Mouse (Mus musculus) midbrain, embryonic 16.5 days (tissue): ENCODE measurements around the gene Iqschfp. TPM values are rescaled to one million over a fixed set of nuclear protein-coding genes. Genes with fewer than 3 reads are reported as not detected.

ENCODE experiments used
- ATAC-seq: fragments of 200-750 bp; cut with Nextera tagmentation; 2 replicates; pipeline ENCODE4 v1.8.0; 2017; ENCODE audit warnings: moderate TSS enrichment
- H3K27ac ChIP-seq: fragments of 300-500 bp; sonication (generic); 2 replicates; pipeline ENCODE4 v1.5.1; 2014; ENCODE audit warnings: mild to moderate bottlenecking, low read length, mixed read lengths
- H3K27me3 ChIP-seq: fragments of 300-500 bp; sonication (generic); 2 replicates; pipeline ENCODE4 v1.6.1; 2014; ENCODE audit warnings: low read depth, low read length, mixed read lengths; ENCODE audit not compliant: control insufficient read depth, insufficient read depth
- H3K36me3 ChIP-seq: fragments of 300-500 bp; sonication (generic); 2 replicates; pipeline ENCODE4 v1.6.1; 2014; ENCODE audit warnings: mild to moderate bottlenecking, low read length, moderate library complexity, mixed read lengths; ENCODE audit not compliant: control insufficient read depth, insufficient read depth
- H3K4me1 ChIP-seq: fragments of 300-500 bp; sonication (generic); 2 replicates; pipeline ENCODE4 v1.6.1; 2014; ENCODE audit warnings: mild to moderate bottlenecking, low read length, mixed read lengths; ENCODE audit not compliant: control insufficient read depth, insufficient read depth
- H3K4me2 ChIP-seq: fragments of 300-500 bp; sonication (generic); 2 replicates; pipeline ENCODE4 v1.6.1; 2014; ENCODE audit warnings: mild to moderate bottlenecking, low read length, mixed read lengths
- H3K4me3 ChIP-seq: fragments of 300-500 bp; sonication (generic); 2 replicates; pipeline ENCODE4 v1.5.1; 2014; ENCODE audit warnings: low read depth, mild to moderate bottlenecking, low read length, moderate library complexity, mixed read lengths
- H3K9ac ChIP-seq: fragments of 300-500 bp; sonication (generic); 2 replicates; pipeline ENCODE4 v1.6.1; 2014; ENCODE audit warnings: low read depth, low read length, mixed read lengths
- H3K9me3 ChIP-seq: fragments of 300-500 bp; sonication (generic); replicated peaks from 2 replicates; pipeline ENCODE4 v1.6.1; 2014; ENCODE audit warnings: mild to moderate bottlenecking, low read length, mixed read lengths; ENCODE audit not compliant: control insufficient read depth, poor library complexity, severe bottlenecking
- WGBS: fragments of 180-500 bp; shearing (Covaris S2); extraction: QIAGEN DNeasy Blood & Tissue Kit; methylation state at CpG from one replicate; pipeline ENCODE4 v1.1.7; 2014; 5-methylcytosine and 5-hydroxymethylcytosine counted together
- polyA plus RNA-seq: library from polyadenylated mRNA; unstranded; fragments of >200 nt; fragmentation: Nextera tagmentation; extraction: Ambion mirVana; gene quantifications from 2 replicates; pipeline ENCODE4 v1.2.1, GENCODE M21; 2015

Gene Iqschfp
- polyA plus RNA-seq, result 6.1 and 6.7 TPM in 2 replicates

DNA sequence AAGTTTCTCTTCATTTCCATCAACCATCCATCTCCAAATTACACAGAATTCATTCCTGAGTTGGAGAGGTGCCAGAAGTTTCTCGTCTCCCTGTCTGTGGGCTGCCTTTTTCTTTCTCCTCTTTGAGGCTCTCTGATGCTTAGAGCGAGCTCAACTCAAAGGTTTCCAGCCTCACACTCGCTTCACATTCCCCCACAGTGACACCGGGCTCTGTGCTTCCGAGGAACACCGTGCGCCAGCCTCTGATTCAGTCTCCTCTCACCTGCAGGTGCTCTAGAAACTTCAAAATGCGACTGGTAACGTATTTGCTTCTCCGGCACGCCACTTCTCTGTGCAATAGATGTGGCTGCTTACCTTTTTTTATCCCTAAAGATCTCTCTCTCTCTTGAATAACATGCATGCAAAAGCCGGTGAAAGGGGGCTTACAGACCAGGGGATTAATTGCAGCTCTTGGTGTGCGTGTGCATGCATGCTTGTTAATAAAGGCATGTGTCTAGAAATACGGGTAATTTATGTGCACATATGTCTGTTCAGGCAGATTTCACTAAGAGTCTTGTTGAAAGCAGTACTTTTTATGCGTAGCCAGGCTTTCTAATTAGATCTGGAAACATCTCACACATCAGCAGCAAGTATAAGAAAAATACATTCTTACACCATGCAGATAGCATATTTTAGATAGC is at the start of gene Iqschfp, which contains the start of gene Iqcj:
Gene Iqschfp (plus strand): TSS at position 207 of the 680 bp plus-strand sequence.
Gene Iqcj (plus strand): TSS at position 195 of the 680 bp plus-strand sequence.
- Histone ChIP-seq H3K4me1 (peaks cover 5% of the 10 kb centered on the region; the same call in 1 of the 2 replicates), H3K4me3 (peak within 1 kb of the TSS; percentile 37), H3K36me3 (no peaks in the 10 kb centered on the region), H3K4me2 (peak within 1 kb of the TSS; percentile 59), H3K27me3 (no peaks in the 10 kb centered on the region), H3K27ac (peak within 1 kb of the TSS; percentile 75), H3K9ac (peak within 1 kb of the TSS; percentile 59), H3K9me3 (no peaks in the 10 kb centered on the region)
- WGBS, result 13% methylated on average over 15 of the region's 15 CpGs
- peak; percentile 80 for ATAC-seq

DNA sequence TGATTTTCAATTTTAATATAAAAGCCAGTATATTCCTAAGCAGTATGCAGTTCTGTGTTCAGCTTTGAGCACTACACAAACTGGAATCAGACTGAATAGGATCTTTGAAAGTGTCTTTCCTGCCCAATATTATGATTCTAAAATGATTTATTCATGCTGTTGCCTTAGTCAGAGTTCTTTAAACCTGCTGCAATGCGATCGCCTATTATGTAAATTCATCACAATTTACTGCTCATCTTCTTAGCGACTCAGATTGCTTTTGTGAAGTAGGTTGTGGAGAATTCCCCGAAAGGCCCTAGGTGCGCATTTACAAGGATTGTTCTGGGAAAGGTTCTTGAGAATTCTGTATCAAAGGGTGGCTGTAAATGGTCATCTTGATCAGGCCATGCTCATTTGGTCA is 39.6 kb upstream of the Iqschfp start:
- H3K27ac ChIP-seq, result no peak overlapping the region
- no peak overlapping the region for H3K4me3 ChIP-seq
- H3K4me1 ChIP-seq, result peaks cover 2% of the 10 kb centered on the region; the same call in 1 of the 2 replicates
- no peaks in the 10 kb centered on the region for H3K36me3 ChIP-seq
- no peak overlapping the region for H3K9ac ChIP-seq
- 69% methylated on average over 5 of the region's 5 CpGs for WGBS
- ATAC-seq, result no peak
- H3K27me3 ChIP-seq, result no peaks in the 10 kb centered on the region
- no peak overlapping the region for H3K4me2 ChIP-seq
- H3K9me3 ChIP-seq, result no peaks in the 10 kb centered on the region

DNA sequence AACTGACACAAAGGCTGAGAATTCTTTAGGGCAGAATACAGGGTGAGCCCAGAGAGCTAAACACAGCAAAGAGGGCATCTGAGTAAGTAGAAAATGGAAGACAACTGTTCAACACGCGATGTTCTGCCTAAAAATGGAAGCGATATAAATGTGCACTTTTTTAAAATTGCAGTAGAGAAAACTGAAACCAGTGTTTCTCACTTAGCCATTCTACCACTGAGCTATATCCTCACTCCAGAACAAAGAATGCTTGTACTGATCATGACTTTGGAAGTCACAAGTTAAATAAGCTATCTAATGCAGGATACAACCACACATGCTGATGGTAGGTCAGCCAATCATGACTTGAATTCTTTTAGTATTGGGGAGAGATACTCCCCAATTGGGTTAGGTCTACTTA is 30.5 kb upstream of the Iqschfp start:
- H3K9me3 ChIP-seq, result no peaks in the 10 kb centered on the region
- H3K4me1 ChIP-seq, result no peaks in the 10 kb centered on the region
- H3K4me3 ChIP-seq, result no peak overlapping the region
- no peak overlapping the region for H3K27ac ChIP-seq
- 87% methylated on average over 3 of the region's 3 CpGs for WGBS
- H3K4me2 ChIP-seq, result no peak overlapping the region
- ATAC-seq, result no peak
- no peak overlapping the region for H3K9ac ChIP-seq
- no peaks in the 10 kb centered on the region for H3K36me3 ChIP-seq
- H3K27me3 ChIP-seq, result no peaks in the 10 kb centered on the region

DNA sequence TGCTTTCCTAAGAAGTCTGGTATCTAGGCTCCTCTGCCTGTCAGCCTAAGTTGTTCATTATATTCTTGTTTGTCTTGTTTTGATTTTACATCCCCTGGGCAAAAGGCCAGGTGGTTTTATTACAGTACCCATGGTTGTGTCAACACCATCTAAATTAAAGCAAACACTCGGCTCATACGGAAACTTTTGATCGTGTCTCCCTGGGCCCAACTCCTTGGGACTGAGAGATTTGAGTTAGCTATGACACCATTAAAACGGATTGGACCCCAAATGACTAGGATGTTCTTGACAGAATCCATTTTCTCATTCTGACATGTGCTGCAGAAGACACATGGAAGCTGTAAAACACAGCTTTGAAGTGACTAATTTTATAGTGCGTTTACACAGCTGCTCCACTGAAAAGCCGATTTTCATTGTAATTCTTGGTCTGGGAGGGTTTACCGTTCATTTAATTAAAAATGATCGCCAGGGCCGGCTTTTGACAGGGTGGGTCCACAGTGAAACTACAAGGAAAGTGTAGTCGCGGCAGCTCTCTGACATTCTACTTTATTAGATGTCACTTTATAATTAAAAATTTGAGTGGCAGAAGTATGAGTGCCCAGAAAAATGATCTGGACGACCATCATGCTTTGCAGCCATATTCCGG is 24.5 kb upstream of the Iqschfp start:
- peak; percentile 54 for ATAC-seq
- H3K4me2 ChIP-seq, result no peak overlapping the region
- no peak overlapping the region for H3K4me3 ChIP-seq
- no peaks in the 10 kb centered on the region for H3K27me3 ChIP-seq
- 62% methylated on average over 13 of the region's 13 CpGs for WGBS
- no peak overlapping the region for H3K27ac ChIP-seq
- H3K9ac ChIP-seq, result no peak overlapping the region
- no peaks in the 10 kb centered on the region for H3K4me1 ChIP-seq
- H3K36me3 ChIP-seq, result no peaks in the 10 kb centered on the region
- H3K9me3 ChIP-seq, result no peaks in the 10 kb centered on the region

DNA sequence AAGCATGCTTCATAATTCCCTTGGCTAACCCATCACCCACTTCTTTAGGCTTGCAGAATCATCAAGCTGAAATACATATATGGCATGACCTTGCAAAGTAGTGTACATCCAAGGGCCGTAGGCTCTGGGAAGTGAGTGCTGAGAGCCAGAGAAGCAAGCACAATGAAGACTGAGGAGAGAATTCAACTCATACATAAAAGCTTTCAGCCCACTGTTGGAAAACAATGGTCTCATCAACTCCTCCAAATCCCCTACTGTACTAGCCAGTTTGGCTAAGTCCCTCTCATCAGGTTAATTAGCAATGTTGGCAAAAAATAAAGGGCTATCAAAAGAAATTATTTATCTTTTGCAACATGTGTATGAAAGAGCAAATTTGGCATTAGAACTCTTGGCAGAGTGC is 22.6 kb upstream of the Iqschfp start:
- 70% methylated on average over 1 of the region's 1 CpGs for WGBS
- H3K9ac ChIP-seq, result no peak overlapping the region
- H3K27ac ChIP-seq, result no peak overlapping the region
- H3K4me1 ChIP-seq, result no peaks in the 10 kb centered on the region
- no peak overlapping the region for H3K4me2 ChIP-seq
- H3K27me3 ChIP-seq, result no peaks in the 10 kb centered on the region
- H3K9me3 ChIP-seq, result no peaks in the 10 kb centered on the region
- no peak for ATAC-seq
- no peaks in the 10 kb centered on the region for H3K36me3 ChIP-seq
- no peak overlapping the region for H3K4me3 ChIP-seq

DNA sequence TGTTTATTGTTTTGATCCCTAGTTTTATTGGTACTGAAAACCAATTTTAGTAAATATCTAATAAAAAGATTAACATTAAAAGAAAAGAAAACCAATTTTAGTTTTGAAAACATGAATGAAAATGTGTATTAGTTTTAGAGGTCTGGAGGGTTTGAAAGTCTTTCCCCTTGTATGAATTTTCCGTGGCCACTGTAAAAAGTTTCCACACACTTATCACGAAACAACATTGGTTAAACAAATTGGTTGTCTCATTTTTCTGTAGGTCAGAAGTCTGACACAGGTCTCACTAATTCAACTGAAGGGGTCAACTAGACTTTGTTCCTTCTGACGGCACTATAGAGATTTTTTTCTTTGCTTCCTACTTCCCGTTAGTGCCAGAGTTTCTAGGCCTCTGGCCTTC is 14.8 kb upstream of the Iqschfp start:
- H3K27ac ChIP-seq, result no peak overlapping the region
- no peak overlapping the region for H3K9ac ChIP-seq
- WGBS, result 88% methylated on average over 4 of the region's 4 CpGs
- no peak overlapping the region for H3K4me2 ChIP-seq
- no peak overlapping the region for H3K4me3 ChIP-seq
- no peaks in the 10 kb centered on the region for H3K36me3 ChIP-seq
- H3K9me3 ChIP-seq, result no peaks in the 10 kb centered on the region
- ATAC-seq, result no peak
- H3K27me3 ChIP-seq, result no peaks in the 10 kb centered on the region
- no peaks in the 10 kb centered on the region for H3K4me1 ChIP-seq

DNA sequence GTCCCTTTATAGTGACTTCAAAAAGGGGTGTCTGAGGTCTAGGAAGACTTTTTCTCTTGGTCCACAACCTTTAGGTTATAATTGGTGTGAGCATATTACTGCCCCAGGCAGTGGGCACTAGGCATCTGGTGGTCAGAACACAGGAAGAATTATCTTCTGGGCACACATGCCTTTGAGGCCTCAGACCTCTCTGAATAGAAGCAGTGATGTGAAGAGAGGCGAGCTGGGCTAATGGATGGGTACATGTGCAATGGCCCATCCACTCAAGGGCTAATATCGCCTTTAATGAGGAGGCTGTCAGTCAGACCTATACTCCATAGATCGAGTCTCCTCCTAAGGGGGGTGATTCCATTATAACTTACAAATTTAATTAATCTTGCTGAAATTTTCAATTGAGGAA is 7.7 kb upstream of the Iqschfp start:
- no peak for ATAC-seq
- no peak overlapping the region for H3K4me2 ChIP-seq
- 47% methylated on average over 3 of the region's 3 CpGs for WGBS

DNA sequence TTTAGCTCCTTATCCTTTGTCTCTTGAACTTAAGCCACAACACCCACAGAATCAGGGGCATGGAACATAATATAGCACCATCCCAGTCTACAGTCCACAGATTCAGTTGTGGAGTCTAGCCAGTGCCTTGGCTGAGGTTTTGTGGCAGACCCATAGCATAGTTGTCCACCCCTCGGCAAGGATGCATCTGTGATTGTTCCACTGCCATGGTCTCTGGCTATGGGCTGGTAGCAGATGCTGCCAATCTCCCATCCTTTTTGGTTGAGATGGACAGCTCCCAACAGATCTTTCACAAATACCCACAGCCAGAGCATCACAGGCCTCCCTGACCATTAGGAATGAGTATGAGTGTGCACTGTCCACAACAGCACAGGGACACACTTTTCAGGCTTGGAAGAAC is 5.9 kb upstream of the Iqschfp start:
- Histone ChIP-seq H3K9ac (no peak overlapping the region), H3K4me1 (peaks cover 6% of the 10 kb centered on the region; the same call in 1 of the 2 replicates), H3K36me3 (no peaks in the 10 kb centered on the region), H3K27me3 (no peaks in the 10 kb centered on the region), H3K4me2 (no peak overlapping the region), H3K9me3 (no peaks in the 10 kb centered on the region), H3K4me3 (no peak overlapping the region), H3K27ac (no peak overlapping the region)
- WGBS, result 79% methylated on average over 1 of the region's 1 CpGs
- ATAC-seq, result no peak

More for the DNA sequence above, 7.7 kb upstream of the Iqschfp start:
- no peak overlapping the region for H3K4me3 ChIP-seq
- no peak overlapping the region for H3K27ac ChIP-seq
- no peaks in the 10 kb centered on the region for H3K27me3 ChIP-seq
- H3K36me3 ChIP-seq, result no peaks in the 10 kb centered on the region
- H3K9me3 ChIP-seq, result no peaks in the 10 kb centered on the region
- no peak overlapping the region for H3K9ac ChIP-seq
- H3K4me1 ChIP-seq, result peaks cover 6% of the 10 kb centered on the region; the same call in 1 of the 2 replicates

DNA sequence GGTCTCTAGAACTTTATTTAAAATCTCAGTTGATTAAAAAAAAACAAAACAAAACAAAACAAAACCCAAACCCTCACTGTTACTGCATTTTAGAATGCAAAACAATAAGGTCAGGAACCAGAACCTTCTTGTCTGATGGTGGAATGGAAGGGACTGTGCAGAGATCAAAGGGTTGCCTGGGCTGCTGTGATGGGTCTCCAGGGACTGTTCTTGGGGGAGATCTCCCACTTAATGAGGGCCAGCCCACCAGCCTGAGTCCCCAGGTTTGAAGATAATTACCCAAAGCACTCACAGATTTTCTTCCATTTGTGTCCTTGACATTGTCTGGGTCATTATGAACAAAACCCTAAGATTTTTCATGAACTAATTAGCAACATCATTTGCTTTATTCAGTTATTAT is 4.8 kb upstream of the Iqschfp start:
- Histone ChIP-seq H3K9ac (no peak overlapping the region), H3K9me3 (no peaks in the 10 kb centered on the region), H3K4me2 (no peak overlapping the region), H3K4me1 (peaks cover 11% of the 10 kb centered on the region; the same call in 1 of the 2 replicates), H3K27ac (no peak overlapping the region), H3K36me3 (no peaks in the 10 kb centered on the region), H3K27me3 (no peaks in the 10 kb centered on the region), H3K4me3 (no peak overlapping the region)
- no peak for ATAC-seq
